Comparison of ENCODE assay signal across 8 mouse cellular contexts in the genomic region with DNA sequence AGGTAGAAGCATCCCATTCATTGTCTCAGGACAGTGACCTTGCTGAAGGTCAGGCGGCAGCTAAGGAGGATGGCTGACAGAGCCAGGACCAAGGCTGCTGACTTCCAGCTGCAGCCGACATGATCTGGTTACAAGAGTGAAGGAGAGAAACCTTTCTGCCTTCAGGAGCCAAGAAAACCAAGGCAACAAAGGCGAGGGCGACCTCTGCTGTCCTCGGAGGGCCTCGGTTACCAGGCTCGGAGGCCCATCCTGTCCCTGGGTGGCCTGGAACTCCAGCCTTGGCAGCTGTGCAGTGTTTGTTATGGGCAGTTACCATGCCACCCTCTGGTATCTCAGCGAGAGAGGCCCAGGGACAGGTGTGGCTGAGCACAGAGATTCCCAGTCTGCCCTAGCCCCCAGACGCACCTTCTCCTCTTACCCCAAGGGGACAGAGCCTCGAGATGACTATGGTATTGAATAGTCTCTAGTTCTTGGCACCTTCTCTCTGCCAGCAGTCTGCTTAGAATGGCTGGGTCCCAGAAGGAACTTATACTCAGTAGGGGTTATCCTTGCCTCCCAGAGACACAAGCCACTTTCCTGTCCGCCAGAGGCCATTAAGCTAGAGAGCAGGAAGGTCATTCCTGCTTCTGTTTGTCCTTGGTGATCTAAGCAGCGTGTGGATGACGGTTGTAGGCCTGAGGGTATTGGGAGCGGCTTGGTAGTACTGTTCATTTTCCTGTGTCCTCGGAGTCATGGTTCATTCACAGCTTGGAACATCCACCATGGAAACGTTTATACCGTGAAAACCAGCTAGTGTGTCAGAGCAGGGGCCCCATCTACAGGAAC.
DNase-seq lines count a peak whose midpoint lies in the region; TF ChIP-seq lines count a peak whose summit lies in the region.
"Had no signal": no experiment of that assay in that cellular context is flagged by ENCODE, and none has a peak within 500 bp of the region (broad histone marks: within the 10 kb centered on the region; RNA-seq: fewer than 3 reads in every experiment).

No protein-coding gene starts in this region.

- in situ Hi-C loops in ES-E14 (cut with MboI; ENCODE audit: low sequenced_read_pairs in 2 of 2, unreplicated experiment in 2 of 2) = loop anchor here in 1 of 2 experiments (25.0 kb wide), 1 partner anchor 213 kb away; no protein-coding TSS in a partner anchor

- H3K4me3 ChIP-seq in ES-E14 (ENCODE audit: insufficient read depth in 1 of 2, low read depth in 1 of 2, low read length in 2 of 2, poor library complexity in 1 of 2, severe bottlenecking in 1 of 2) = no peak overlapping the region
- no peak overlapping the region for H3K4me3 ChIP-seq in myocyte

- H3K9me3 ChIP-seq in ES-E14 (ENCODE audit: control insufficient read depth, insufficient read depth, low read depth, low read length) = no peaks in the 10 kb centered on the region

- H3K27ac ChIP-seq in ES-E14 (ENCODE audit: insufficient read depth, low read depth, low read length, poor library complexity, severe bottlenecking) = no peak overlapping the region
- H3K27ac ChIP-seq: macrophage had no signal

- peaks cover 1 to 13% of the 10 kb centered on the region in 2 experiments; a peak in 1 of 4 replicates for H3K4me1 ChIP-seq in ES-E14 (ENCODE audit: control insufficient read depth in 2 of 2, insufficient read depth in 2 of 2, low read length in 2 of 2, poor library complexity in 1 of 2)

- no peaks in the 10 kb centered on the region for H3K79me2 ChIP-seq in myocyte (ENCODE audit: control insufficient read depth, insufficient read depth)

- no peak for TF ChIP-seq POLR2A in myocyte (IDR thresholded peaks at IDR 0.05; ENCODE audit: insufficient read length, low read depth)

- no peak overlapping the region for H3K4me2 ChIP-seq in myocyte (ENCODE audit: low read depth)

- no peaks in the 10 kb centered on the region for H3K36me3 ChIP-seq in ES-E14 (ENCODE audit: control insufficient read depth, insufficient read depth, low read length, poor library complexity, severe bottlenecking)
- no peaks in the 10 kb centered on the region for H3K36me3 ChIP-seq in myocyte (ENCODE audit: control insufficient read depth, insufficient read depth)

- no peaks in the 10 kb centered on the region for H3K27me3 ChIP-seq in myocyte (ENCODE audit: control insufficient read depth, insufficient read depth, insufficient read length)

- no peak overlapping the region for H3ac ChIP-seq in myocyte (ENCODE audit: control insufficient read depth, insufficient read length)

- DNase-seq in ES-E14 (ENCODE audit: low read depth, low spot score) (peak; percentile 33), ZHBTc4 (ENCODE audit: low read depth, low spot score) (peak; percentile 77)
- DNase-seq in gastrocnemius, postnatal 25 days = peak; percentile 89
- DNase-seq in kidney, adult 9 months = peak; percentile 67
- DNase-seq in spleen, postnatal 10 days (ENCODE audit: low spot score in 2 of 2) = no peak
- DNase-seq in thymus, postnatal 4 days = no peak

- no peak overlapping the region for H3K9ac ChIP-seq in ES-E14 (ENCODE audit: insufficient read depth, low read depth, low read length, poor library complexity, severe bottlenecking)

TF ChIP-seq in ES-E14, 5 proteins besides CTCF, POLR2A, EP300 and RAD21:
- TF ChIP-seq ZNF384 (IDR thresholded peaks at IDR 0.05; ENCODE audit: low read depth, low read length) (no peak), ZC3H11A (IDR thresholded peaks at IDR 0.05; ENCODE audit: borderline replicate concordance, low read depth, low read length) (no peak), MAFK (IDR thresholded peaks at IDR 0.05; ENCODE audit: insufficient read depth, low read depth, low read length) (no peak), HCFC1 (IDR thresholded peaks at IDR 0.05; ENCODE audit: borderline replicate concordance, insufficient read depth, low read length) (no peak), CHD2 (IDR thresholded peaks at IDR 0.05; ENCODE audit: low read depth, low read length) (no peak)

TF ChIP-seq in myocyte, 11 proteins besides CTCF, POLR2A, EP300 and RAD21:
- TF ChIP-seq MYOD1 (IDR thresholded peaks at IDR 0.05; ENCODE audit: control insufficient read depth in 1 of 3, insufficient read length in 2 of 3, low read depth in 2 of 3) = peak; percentile 74 to 99 (median 94)
- TF ChIP-seq USF1 (IDR thresholded peaks at IDR 0.05; ENCODE audit: low read depth) = no peak
- TF ChIP-seq POLR2AphosphoS2 (IDR thresholded peaks at IDR 0.05; ENCODE audit: insufficient read length, low read depth) = no peak
- no peak for TF ChIP-seq REST (IDR thresholded peaks at IDR 0.05; ENCODE audit: insufficient read depth, insufficient read length)
- TF ChIP-seq TCF12 (IDR thresholded peaks at IDR 0.05; ENCODE audit: insufficient read depth, poor library complexity, severe bottlenecking) = peak; percentile 65
- TF ChIP-seq MYOG (IDR thresholded peaks at IDR 0.05; ENCODE audit: control insufficient read depth in 1 of 3, insufficient read depth in 1 of 3, insufficient read length in 2 of 3, low read depth in 2 of 3) = peak; percentile 82 to 99 (median 93)
- no peak for TF ChIP-seq E2F4 (IDR thresholded peaks at IDR 0.05; ENCODE audit: insufficient read depth)
- TF ChIP-seq MAX (IDR thresholded peaks at IDR 0.05; ENCODE audit: low read depth) = no peak
- no peak for TF ChIP-seq CEBPB (IDR thresholded peaks at IDR 0.05; ENCODE audit: insufficient read depth, poor library complexity, severe bottlenecking)
- no peak for TF ChIP-seq SRF (IDR thresholded peaks at IDR 0.05; ENCODE audit: control insufficient read depth, insufficient read length, low read depth)
- TF ChIP-seq TCF3 (IDR thresholded peaks at IDR 0.05; ENCODE audit: insufficient read length, low read depth) = peak; percentile 64

Comparison
In these comparisons a context has a peak if more than half of its experiments do, and no peak if none do; other contexts are left out.
1. DNase-seq: peak in ES-E14 (single experiment), ZHBTc4 (single experiment), gastrocnemius, postnatal 25 days (single experiment) and kidney, adult 9 months (single experiment); none in spleen, postnatal 10 days (0 of 2) and thymus, postnatal 4 days (single experiment).